Mouse (Mus musculus) frontal cortex, postnatal 36 days (tissue): ENCODE data around the gene Mucl3.
A peak's percentile ranks its signal among the peaks of the same experiment; 100 is the strongest.

Experiments
- DNase-seq, 2 experiments: peaks; one replicate each; pipeline ENCODE4 v3.0.0; 2022; ENCODE audit warnings: low spot score in 2 of 2

The Mucl3 gene

GRCm38 (mm10) chr17:35635699-35636111 is 7.8 kb downstream of the Mucl3 start:
- peak; percentile 83 to 90 for DNase-seq

- DNase-seq = no peak
These were observed 8.3 kb downstream of the Mucl3 start for GRCm38 (mm10) chr17:35635202-35635601.

GRCm38 (mm10) chr17:35633992-35634391 is 9.5 kb downstream of the Mucl3 start:
- DNase-seq = peak; percentile 56 to 76

GRCm38 (mm10) chr17:35626537-35626936 is 17.0 kb downstream of the Mucl3 start, which contains the start of gene Gm9573:
TSS of gene Gm9573 (minus strand) at chr17:35626637.
- DNase-seq = no peak

- no peak for DNase-seq
These were observed 26.4 kb downstream of the Mucl3 start for GRCm38 (mm10) chr17:35617127-35617526.

GRCm38 (mm10) chr17:35601736-35602354 is 41.6 kb downstream of the Mucl3 start:
- DNase-seq = no peak

GRCm38 (mm10) chr17:35601249-35601648 is 42.2 kb downstream of the Mucl3 start, which contains the start of gene Sfta2:
TSS of gene Sfta2 (plus strand) at chr17:35601549.
- DNase-seq = no peak

GRCm38 (mm10) chr17:35597399-35597798 is 46.1 kb downstream of the Mucl3 start:
- DNase-seq = no peak

GRCm38 (mm10) chr17:35594456-35594855 is 49.0 kb downstream of the Mucl3 start:
- no peak for DNase-seq

GRCm38 (mm10) chr17:35593786-35594185 is 49.7 kb downstream of the Mucl3 start:
- DNase-seq = no peak

- no peak for DNase-seq
These were observed 51.4 kb downstream of the Mucl3 start for GRCm38 (mm10) chr17:35592131-35592530.

GRCm38 (mm10) chr17:35591731-35592130 is 51.8 kb downstream of the Mucl3 start:
- peak in 1 of 2 experiments; percentile 10 for DNase-seq

- no peak for DNase-seq
These were observed 52.3 kb downstream of the Mucl3 start for GRCm38 (mm10) chr17:35591219-35591578.

- DNase-seq = peak; percentile 69 to 82
These were observed 52.9 kb downstream of the Mucl3 start for GRCm38 (mm10) chr17:35590410-35591218.

- no peak for DNase-seq
These were observed 55.1 kb downstream of the Mucl3 start for GRCm38 (mm10) chr17:35588387-35588786.

- DNase-seq = no peak
These were observed 56.2 kb downstream of the Mucl3 start for GRCm38 (mm10) chr17:35587291-35587690.
